Mouse (Mus musculus): Measurements from ENCODE around the gene Gm10320. TPM values are rescaled to one million over a fixed set of nuclear protein-coding genes. Genes with fewer than 3 reads are reported as not detected.

Gm10320 gene
- 1.8 TPM for polyA plus RNA-seq (2012; fragmentation: generic; extraction: Trizol)

DNA sequence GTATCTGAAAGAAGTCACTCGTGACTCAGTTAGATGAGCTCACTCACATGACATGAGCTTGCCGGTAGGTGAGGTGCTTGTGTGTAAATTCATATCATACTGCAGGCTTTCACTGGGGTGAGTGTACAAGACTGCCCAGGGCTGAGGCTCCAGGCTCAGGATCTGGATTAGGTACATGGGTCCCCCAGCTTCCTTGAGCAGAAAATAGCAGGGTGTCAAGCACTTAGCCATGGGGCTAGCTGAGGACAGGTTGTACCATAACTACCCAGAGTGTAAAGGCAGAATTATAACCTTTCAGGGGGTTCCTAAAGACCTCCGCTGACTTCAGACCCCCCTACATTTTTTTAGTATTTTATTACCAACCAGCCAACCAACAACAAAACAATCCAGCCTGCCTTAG lies at the start of gene Gm10320:
Gene Gm10320 (minus strand): TSS at position 93 of the 400 bp plus-strand sequence.
- TF ChIP-seq MYOG (IDR thresholded peaks at IDR 0.05; ENCODE audit: control insufficient read depth in 1 of 3, insufficient read depth in 1 of 3, insufficient read length in 2 of 3, low read depth in 2 of 3) (no peak), MYOD1 (IDR thresholded peaks at IDR 0.05; ENCODE audit: control insufficient read depth in 1 of 3, insufficient read length in 2 of 3, low read depth in 2 of 3) (no peak), USF1 (IDR thresholded peaks at IDR 0.05; ENCODE audit: low read depth) (no peak), TCF12 (IDR thresholded peaks at IDR 0.05; ENCODE audit: insufficient read depth, poor library complexity, severe bottlenecking) (no peak), POLR2AphosphoS2 (IDR thresholded peaks at IDR 0.05; ENCODE audit: insufficient read length, low read depth) (no peak), REST (IDR thresholded peaks at IDR 0.05; ENCODE audit: insufficient read depth, insufficient read length) (no peak), POLR2A (IDR thresholded peaks at IDR 0.05; ENCODE audit: insufficient read length, low read depth) (no peak), MAX (IDR thresholded peaks at IDR 0.05; ENCODE audit: low read depth) (no peak), SRF (IDR thresholded peaks at IDR 0.05; ENCODE audit: control insufficient read depth, insufficient read length, low read depth) (no peak)

DNA sequence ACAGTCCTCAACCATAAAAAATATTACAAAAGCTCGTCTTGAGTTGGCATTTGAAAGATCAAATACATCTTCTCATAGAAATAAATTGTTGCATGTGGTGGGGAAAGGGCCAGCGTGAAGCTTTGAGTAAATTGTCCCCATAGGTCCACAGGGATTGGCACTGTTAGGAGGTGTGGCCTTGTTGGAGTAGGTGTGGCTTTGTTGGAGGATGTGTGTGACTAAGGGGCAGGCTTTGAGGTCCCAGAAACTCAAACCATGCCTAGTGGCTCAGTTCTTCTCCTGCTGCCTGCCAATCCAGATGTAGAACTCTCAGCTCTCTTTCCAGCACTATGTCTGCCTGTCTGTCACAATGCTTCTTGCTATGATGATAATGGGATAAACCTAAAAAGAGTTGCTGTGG lies 49.8 kb upstream of the Gm10320 start:
- Histone ChIP-seq H3K27me3 (ENCODE audit: control insufficient read depth, insufficient read depth, insufficient read length) (no peaks in the 10 kb centered on the region), H3K79me2 (ENCODE audit: control insufficient read depth, insufficient read depth) (no peaks in the 10 kb centered on the region), H3K36me3 (ENCODE audit: control insufficient read depth, insufficient read depth) (no peaks in the 10 kb centered on the region), H3K4me2 (ENCODE audit: low read depth) (no peak overlapping the region), H3K4me3 (no peak overlapping the region), H3ac (ENCODE audit: control insufficient read depth, insufficient read length) (no peak overlapping the region)
- no peak for TF ChIP-seq MYOD1 (IDR thresholded peaks at IDR 0.05; ENCODE audit: control insufficient read depth in 1 of 3, insufficient read length in 2 of 3, low read depth in 2 of 3)
- no peak for TF ChIP-seq MAX (IDR thresholded peaks at IDR 0.05; ENCODE audit: low read depth)
- TF ChIP-seq REST (IDR thresholded peaks at IDR 0.05; ENCODE audit: insufficient read depth, insufficient read length) = no peak
- TF ChIP-seq CEBPB (IDR thresholded peaks at IDR 0.05; ENCODE audit: insufficient read depth, poor library complexity, severe bottlenecking) = no peak
- no peak for TF ChIP-seq TCF3 (IDR thresholded peaks at IDR 0.05; ENCODE audit: insufficient read length, low read depth)
- no peak for TF ChIP-seq SRF (IDR thresholded peaks at IDR 0.05; ENCODE audit: control insufficient read depth, insufficient read length, low read depth)
- TF ChIP-seq TCF12 (IDR thresholded peaks at IDR 0.05; ENCODE audit: insufficient read depth, poor library complexity, severe bottlenecking) = no peak
- no peak for TF ChIP-seq POLR2AphosphoS2 (IDR thresholded peaks at IDR 0.05; ENCODE audit: insufficient read length, low read depth)
- TF ChIP-seq E2F4 (IDR thresholded peaks at IDR 0.05; ENCODE audit: insufficient read depth) = no peak
- TF ChIP-seq POLR2A (IDR thresholded peaks at IDR 0.05; ENCODE audit: insufficient read length, low read depth) = no peak
- TF ChIP-seq USF1 (IDR thresholded peaks at IDR 0.05; ENCODE audit: low read depth) = no peak
- no peak for TF ChIP-seq MYOG (IDR thresholded peaks at IDR 0.05; ENCODE audit: control insufficient read depth in 1 of 3, insufficient read depth in 1 of 3, insufficient read length in 2 of 3, low read depth in 2 of 3)

More for the DNA sequence above, at the start of gene Gm10320:
- H3K27me3 ChIP-seq (ENCODE audit: control insufficient read depth, insufficient read depth, insufficient read length) = no peaks in the 10 kb centered on the region
- H3K4me3 ChIP-seq = no peak within 1 kb of the TSS
- H3K36me3 ChIP-seq (ENCODE audit: control insufficient read depth, insufficient read depth) = no peaks in the 10 kb centered on the region
- no peak within 1 kb of the TSS for H3ac ChIP-seq (ENCODE audit: control insufficient read depth, insufficient read length)
- H3K4me2 ChIP-seq (ENCODE audit: low read depth) = peak within 1 kb of the TSS; percentile 56
- no peaks in the 10 kb centered on the region for H3K79me2 ChIP-seq (ENCODE audit: control insufficient read depth, insufficient read depth)

DNA sequence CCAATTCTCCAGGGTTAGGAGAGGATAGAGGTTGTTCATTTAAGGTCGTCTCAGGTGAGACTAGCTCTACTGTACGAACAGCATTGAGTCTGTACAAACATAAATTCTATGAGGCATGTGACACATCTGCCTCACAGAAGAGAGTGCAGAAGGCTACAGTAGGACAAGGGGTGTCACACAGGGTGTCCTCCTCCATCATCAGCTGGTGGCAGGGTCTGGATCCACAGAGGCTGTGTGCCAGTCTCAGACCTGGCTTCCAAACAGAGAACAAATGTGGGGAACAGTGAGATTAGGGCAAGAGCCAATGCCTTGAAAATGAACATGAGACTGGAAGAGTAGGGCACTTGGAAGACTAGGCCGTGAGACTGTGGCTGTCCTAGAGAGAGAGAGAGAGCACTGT lies 48.4 kb upstream of the Gm10320 start:
- Histone ChIP-seq H3ac (ENCODE audit: control insufficient read depth, insufficient read length) (no peak overlapping the region), H3K4me2 (ENCODE audit: low read depth) (no peak overlapping the region), H3K4me3 (no peak overlapping the region), H3K27me3 (ENCODE audit: control insufficient read depth, insufficient read depth, insufficient read length) (no peaks in the 10 kb centered on the region), H3K79me2 (ENCODE audit: control insufficient read depth, insufficient read depth) (no peaks in the 10 kb centered on the region), H3K36me3 (ENCODE audit: control insufficient read depth, insufficient read depth) (no peaks in the 10 kb centered on the region)
- TF ChIP-seq POLR2AphosphoS2 (IDR thresholded peaks at IDR 0.05; ENCODE audit: insufficient read length, low read depth) = no peak
- TF ChIP-seq TCF3 (IDR thresholded peaks at IDR 0.05; ENCODE audit: insufficient read length, low read depth) = no peak
- TF ChIP-seq USF1 (IDR thresholded peaks at IDR 0.05; ENCODE audit: low read depth) = no peak
- no peak for TF ChIP-seq E2F4 (IDR thresholded peaks at IDR 0.05; ENCODE audit: insufficient read depth)
- TF ChIP-seq REST (IDR thresholded peaks at IDR 0.05; ENCODE audit: insufficient read depth, insufficient read length) = no peak
- TF ChIP-seq POLR2A (IDR thresholded peaks at IDR 0.05; ENCODE audit: insufficient read length, low read depth) = no peak
- TF ChIP-seq MYOG (IDR thresholded peaks at IDR 0.05; ENCODE audit: control insufficient read depth in 1 of 3, insufficient read depth in 1 of 3, insufficient read length in 2 of 3, low read depth in 2 of 3) = no peak
- no peak for TF ChIP-seq MAX (IDR thresholded peaks at IDR 0.05; ENCODE audit: low read depth)
- no peak for TF ChIP-seq MYOD1 (IDR thresholded peaks at IDR 0.05; ENCODE audit: control insufficient read depth in 1 of 3, insufficient read length in 2 of 3, low read depth in 2 of 3)
- TF ChIP-seq CEBPB (IDR thresholded peaks at IDR 0.05; ENCODE audit: insufficient read depth, poor library complexity, severe bottlenecking) = no peak
- no peak for TF ChIP-seq TCF12 (IDR thresholded peaks at IDR 0.05; ENCODE audit: insufficient read depth, poor library complexity, severe bottlenecking)
- TF ChIP-seq SRF (IDR thresholded peaks at IDR 0.05; ENCODE audit: control insufficient read depth, insufficient read length, low read depth) = no peak

DNA sequence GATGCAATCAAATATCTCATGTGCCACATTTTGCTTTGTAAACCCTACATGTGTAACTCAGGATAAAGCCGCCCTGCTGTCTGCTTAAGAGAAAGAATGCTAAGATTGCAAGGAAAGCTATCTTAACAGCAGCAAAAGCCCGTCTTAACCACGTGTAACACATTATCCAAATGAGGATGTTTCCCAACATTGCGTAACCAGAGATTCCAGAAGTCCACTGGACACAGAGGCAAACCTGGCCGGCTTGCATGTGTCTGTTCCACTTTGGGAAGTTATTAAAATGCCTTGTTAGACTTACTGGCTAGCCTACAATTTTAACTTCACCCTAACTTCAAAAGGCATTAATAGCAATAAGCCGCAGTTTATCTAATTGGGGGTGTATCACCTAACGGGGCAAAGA lies 47.5 kb upstream of the Gm10320 start:
- no peaks in the 10 kb centered on the region for H3K36me3 ChIP-seq (ENCODE audit: control insufficient read depth, insufficient read depth)
- no peaks in the 10 kb centered on the region for H3K79me2 ChIP-seq (ENCODE audit: control insufficient read depth, insufficient read depth)
- no peak overlapping the region for H3K4me2 ChIP-seq (ENCODE audit: low read depth)
- no peak overlapping the region for H3ac ChIP-seq (ENCODE audit: control insufficient read depth, insufficient read length)
- no peaks in the 10 kb centered on the region for H3K27me3 ChIP-seq (ENCODE audit: control insufficient read depth, insufficient read depth, insufficient read length)
- no peak for TF ChIP-seq POLR2AphosphoS2 (IDR thresholded peaks at IDR 0.05; ENCODE audit: insufficient read length, low read depth)
- peak; percentile 81 for TF ChIP-seq CEBPB (IDR thresholded peaks at IDR 0.05; ENCODE audit: insufficient read depth, poor library complexity, severe bottlenecking)
- TF ChIP-seq MAX (IDR thresholded peaks at IDR 0.05; ENCODE audit: low read depth) = no peak
- TF ChIP-seq REST (IDR thresholded peaks at IDR 0.05; ENCODE audit: insufficient read depth, insufficient read length) = no peak
- TF ChIP-seq MYOG (IDR thresholded peaks at IDR 0.05; ENCODE audit: control insufficient read depth in 1 of 3, insufficient read depth in 1 of 3, insufficient read length in 2 of 3, low read depth in 2 of 3) = no peak
- H3K4me3 ChIP-seq = no peak overlapping the region

DNA sequence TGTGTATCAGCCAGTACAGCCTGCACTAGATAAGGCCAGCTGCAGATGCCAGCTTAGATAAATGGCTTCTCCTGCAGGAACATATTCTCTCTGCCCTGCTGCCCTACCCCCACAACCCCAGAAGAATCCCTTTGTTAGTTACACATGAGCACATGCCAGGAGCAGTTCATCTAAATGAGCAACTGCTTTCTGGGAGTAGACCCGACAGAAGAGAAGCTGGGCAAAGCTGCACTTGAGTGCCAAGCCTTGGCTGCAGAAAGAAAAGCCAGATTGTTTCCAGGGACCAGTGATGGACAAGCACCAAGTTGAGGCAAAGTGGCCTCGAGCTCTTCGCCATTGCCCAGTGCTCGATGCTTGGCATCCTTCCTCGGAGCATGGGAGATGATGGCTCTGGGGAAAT lies 46.8 kb upstream of the Gm10320 start:
- Histone ChIP-seq H3K27me3 (ENCODE audit: control insufficient read depth, insufficient read depth, insufficient read length) (no peaks in the 10 kb centered on the region), H3K4me3 (no peak overlapping the region), H3K4me2 (ENCODE audit: low read depth) (no peak overlapping the region), H3ac (ENCODE audit: control insufficient read depth, insufficient read length) (no peak overlapping the region), H3K36me3 (ENCODE audit: control insufficient read depth, insufficient read depth) (no peaks in the 10 kb centered on the region), H3K79me2 (ENCODE audit: control insufficient read depth, insufficient read depth) (no peaks in the 10 kb centered on the region)
- TF ChIP-seq POLR2A (IDR thresholded peaks at IDR 0.05; ENCODE audit: insufficient read length, low read depth) = no peak
- no peak for TF ChIP-seq USF1 (IDR thresholded peaks at IDR 0.05; ENCODE audit: low read depth)
- TF ChIP-seq TCF3 (IDR thresholded peaks at IDR 0.05; ENCODE audit: insufficient read length, low read depth) = no peak
- TF ChIP-seq POLR2AphosphoS2 (IDR thresholded peaks at IDR 0.05; ENCODE audit: insufficient read length, low read depth) = no peak
- no peak for TF ChIP-seq MYOD1 (IDR thresholded peaks at IDR 0.05; ENCODE audit: control insufficient read depth in 1 of 3, insufficient read length in 2 of 3, low read depth in 2 of 3)
